Mouse (Mus musculus): ENCODE data around the gene Krtap5-4. TPM values are rescaled to one million over a fixed set of nuclear protein-coding genes. Genes with fewer than 3 reads are reported as not detected.
"Not testable (repeated sequence)": the region's sequence is repeated elsewhere in the genome, so short reads cannot be mapped to it uniquely, and the experiment has no call there.

The Krtap5-4 gene
- polyA plus RNA-seq (2014; fragmentation: Nextera tagmentation; extraction: Ambion mirVana): 0.19 TPM in 1 of 2 replicates, not detected in the other

DNA sequence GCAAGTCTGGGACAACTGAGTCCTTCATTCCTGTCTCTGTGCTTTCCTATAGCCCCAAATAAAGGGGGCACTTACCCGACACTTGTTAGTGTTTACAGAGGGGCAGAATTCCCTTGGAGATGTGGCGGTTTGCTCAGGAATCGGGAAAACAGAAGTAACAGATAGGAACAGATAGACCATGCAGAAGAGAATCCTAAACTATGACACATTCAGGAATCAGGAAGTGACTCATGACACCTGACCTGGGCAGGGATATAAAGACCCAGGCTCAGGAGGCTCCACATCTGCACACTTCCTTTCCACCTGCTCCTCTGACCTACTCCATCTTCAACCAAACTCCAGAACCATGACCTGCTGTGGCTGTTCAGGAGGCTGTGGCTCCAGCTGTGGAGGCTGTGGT is at the start of gene Krtap5-4:
Gene Krtap5-4 (plus strand): TSS at position 301 of the 400 bp plus-strand sequence.
- H3K9me3 ChIP-seq (ENCODE audit: control insufficient read depth, low read length): no peaks in the 10 kb centered on the region
- no peak within 1 kb of the TSS for H3K4me2 ChIP-seq (ENCODE audit: low read length)
- no peak within 1 kb of the TSS for H3K4me3 ChIP-seq (ENCODE audit: control insufficient read depth in 1 of 2, insufficient read depth in 1 of 2, low read depth in 1 of 2, low read length in 2 of 2)
- H3K9ac ChIP-seq (ENCODE audit: low read length): no peak within 1 kb of the TSS
- H3K27me3 ChIP-seq (ENCODE audit: control insufficient read depth, insufficient read depth, low read length): no peaks in the 10 kb centered on the region
- H3K4me1 ChIP-seq (ENCODE audit: control insufficient read depth in 2 of 2, insufficient read depth in 2 of 2, low read length in 2 of 2): no peaks in the 10 kb centered on the region
- ATAC-seq (ENCODE audit: insufficient number of reproducible peaks, insufficient read depth, low FRiP score, low read depth): no peak
- no peaks in the 10 kb centered on the region for H3K36me3 ChIP-seq (ENCODE audit: control insufficient read depth, insufficient read depth, low read length)
- 40% methylated on average over 3 of the region's 3 CpGs for WGBS
- no peak within 1 kb of the TSS for H3K27ac ChIP-seq (replicated peaks in 1 of 2; ENCODE audit: control insufficient read depth in 1 of 2, insufficient read depth in 1 of 2, low read depth in 2 of 2, low read length in 2 of 2)

DNA sequence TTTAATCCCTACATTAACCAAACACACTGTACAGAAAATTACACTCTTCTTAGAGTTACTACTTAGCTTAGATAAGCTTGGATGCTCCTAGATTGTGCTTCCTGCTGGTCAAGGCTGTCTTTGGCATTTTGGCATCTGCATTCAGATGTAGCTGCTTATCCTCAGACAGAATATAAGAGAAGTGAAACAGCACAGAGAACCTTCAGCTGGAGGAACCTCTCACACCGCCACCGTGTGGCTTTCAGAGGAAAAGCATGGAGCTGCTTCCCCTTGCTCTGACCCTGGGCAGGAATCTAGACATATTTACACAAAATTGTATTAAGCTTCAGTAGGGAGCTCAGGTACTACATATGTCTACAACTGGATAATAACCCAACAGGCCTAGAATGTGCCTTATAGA is 47.8 kb upstream of the Krtap5-4 start:
- ATAC-seq (ENCODE audit: insufficient number of reproducible peaks, insufficient read depth, low FRiP score, low read depth): no peak
- WGBS: 0% methylated on average over 2 of the region's 2 CpGs
- Histone ChIP-seq H3K4me2 (ENCODE audit: low read length) (no peak overlapping the region), H3K9me3 (ENCODE audit: control insufficient read depth, low read length) (no peaks in the 10 kb centered on the region), H3K4me1 (ENCODE audit: control insufficient read depth in 2 of 2, insufficient read depth in 2 of 2, low read length in 2 of 2) (no peaks in the 10 kb centered on the region), H3K27ac (replicated peaks in 1 of 2; ENCODE audit: control insufficient read depth in 1 of 2, insufficient read depth in 1 of 2, low read depth in 2 of 2, low read length in 2 of 2) (no peak overlapping the region), H3K4me3 (ENCODE audit: control insufficient read depth in 1 of 2, insufficient read depth in 1 of 2, low read depth in 1 of 2, low read length in 2 of 2) (no peak overlapping the region), H3K9ac (ENCODE audit: low read length) (no peak overlapping the region), H3K27me3 (ENCODE audit: control insufficient read depth, insufficient read depth, low read length) (no peaks in the 10 kb centered on the region), H3K36me3 (ENCODE audit: control insufficient read depth, insufficient read depth, low read length) (no peaks in the 10 kb centered on the region)

DNA sequence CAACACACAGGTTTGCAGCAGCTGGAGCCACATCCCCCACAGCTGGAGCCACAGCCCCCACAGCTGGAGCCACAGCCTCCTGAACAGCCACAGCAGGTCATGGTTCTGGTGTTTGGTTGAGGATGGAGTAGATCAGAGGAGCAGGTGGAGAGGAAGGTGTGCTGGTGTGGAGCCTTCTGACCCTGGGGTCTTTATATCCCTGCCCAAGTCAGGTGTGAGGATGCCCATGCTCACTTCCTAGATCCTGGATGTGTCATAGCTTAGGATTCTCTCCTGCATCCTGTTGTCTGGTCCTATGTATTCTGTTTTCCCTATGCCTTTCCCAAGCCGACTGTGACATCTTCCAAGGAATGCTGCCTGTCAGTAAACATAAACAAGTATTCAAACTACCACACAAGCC is 45.1 kb upstream of the Krtap5-4 start, which contains the start of gene Gm2431:
Gene Gm2431 (minus strand): TSS at position 101 of the 400 bp plus-strand sequence.
- not testable (repeated sequence) for H3K36me3 ChIP-seq (ENCODE audit: control insufficient read depth, insufficient read depth, low read length); ATAC-seq (ENCODE audit: insufficient number of reproducible peaks, insufficient read depth, low FRiP score, low read depth); H3K4me1 ChIP-seq (ENCODE audit: control insufficient read depth in 2 of 2, insufficient read depth in 2 of 2, low read length in 2 of 2); H3K27me3 ChIP-seq (ENCODE audit: control insufficient read depth, insufficient read depth, low read length); H3K27ac ChIP-seq (replicated peaks in 1 of 2; ENCODE audit: control insufficient read depth in 1 of 2, insufficient read depth in 1 of 2, low read depth in 2 of 2, low read length in 2 of 2); H3K4me3 ChIP-seq (ENCODE audit: control insufficient read depth in 1 of 2, insufficient read depth in 1 of 2, low read depth in 1 of 2, low read length in 2 of 2); H3K9ac ChIP-seq (ENCODE audit: low read length); H3K9me3 ChIP-seq (ENCODE audit: control insufficient read depth, low read length); H3K4me2 ChIP-seq (ENCODE audit: low read length)
- 38% methylated on average over 1 of the region's 1 CpGs for WGBS

DNA sequence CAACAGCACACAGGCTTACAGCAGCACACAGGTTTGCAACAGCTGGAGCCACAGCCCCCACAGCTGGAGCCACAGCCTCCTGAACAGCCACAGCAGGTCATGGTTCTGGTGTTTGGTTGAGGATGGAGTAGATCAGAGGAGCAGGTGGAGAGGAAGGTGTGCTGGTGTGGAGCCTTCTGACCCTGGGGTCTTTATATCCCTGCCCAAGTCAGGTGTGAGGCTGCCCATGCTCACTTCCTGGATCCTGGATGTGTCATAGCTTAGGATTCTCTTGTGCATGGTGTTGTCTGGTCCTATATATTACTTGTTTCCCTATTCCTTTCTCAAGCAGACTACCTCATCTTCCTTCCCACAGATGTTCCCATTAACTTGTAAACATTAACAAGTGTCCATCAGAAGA is 29.1 kb upstream of the Krtap5-4 start, which contains the start of gene Gm4559:
Gene Gm4559 (minus strand): TSS at position 101 of the 400 bp plus-strand sequence.
- ATAC-seq (ENCODE audit: insufficient number of reproducible peaks, insufficient read depth, low FRiP score, low read depth); H3K9me3 ChIP-seq (ENCODE audit: control insufficient read depth, low read length); H3K27me3 ChIP-seq (ENCODE audit: control insufficient read depth, insufficient read depth, low read length); H3K9ac ChIP-seq (ENCODE audit: low read length); H3K4me3 ChIP-seq (ENCODE audit: control insufficient read depth in 1 of 2, insufficient read depth in 1 of 2, low read depth in 1 of 2, low read length in 2 of 2); H3K4me1 ChIP-seq (ENCODE audit: control insufficient read depth in 2 of 2, insufficient read depth in 2 of 2, low read length in 2 of 2); H3K36me3 ChIP-seq (ENCODE audit: control insufficient read depth, insufficient read depth, low read length); H3K27ac ChIP-seq (replicated peaks in 1 of 2; ENCODE audit: control insufficient read depth in 1 of 2, insufficient read depth in 1 of 2, low read depth in 2 of 2, low read length in 2 of 2); H3K4me2 ChIP-seq (ENCODE audit: low read length): not testable (repeated sequence)

DNA sequence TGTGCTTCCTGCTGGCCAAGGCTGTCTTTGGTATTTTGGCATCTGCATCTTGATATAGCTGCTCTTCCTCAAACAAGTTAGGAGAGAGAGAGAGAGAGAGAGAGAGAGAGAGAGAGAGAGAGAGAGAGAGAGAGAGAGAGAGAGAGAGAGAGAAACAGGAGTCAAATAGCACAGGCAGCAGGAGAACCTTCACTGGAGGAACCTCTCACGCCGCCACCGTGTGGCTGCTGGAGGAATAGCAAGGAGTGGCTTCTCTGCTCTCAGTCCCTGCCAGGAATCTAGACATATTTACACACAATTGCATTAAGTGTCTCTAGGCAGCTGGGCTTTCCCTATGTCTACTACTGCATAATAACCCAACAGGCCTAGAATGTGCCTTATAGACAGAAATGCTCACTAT is 25.2 kb upstream of the Krtap5-4 start:
- not testable (repeated sequence) for ATAC-seq (ENCODE audit: insufficient number of reproducible peaks, insufficient read depth, low FRiP score, low read depth)
- 0% methylated on average over 3 of the region's 3 CpGs for WGBS

DNA sequence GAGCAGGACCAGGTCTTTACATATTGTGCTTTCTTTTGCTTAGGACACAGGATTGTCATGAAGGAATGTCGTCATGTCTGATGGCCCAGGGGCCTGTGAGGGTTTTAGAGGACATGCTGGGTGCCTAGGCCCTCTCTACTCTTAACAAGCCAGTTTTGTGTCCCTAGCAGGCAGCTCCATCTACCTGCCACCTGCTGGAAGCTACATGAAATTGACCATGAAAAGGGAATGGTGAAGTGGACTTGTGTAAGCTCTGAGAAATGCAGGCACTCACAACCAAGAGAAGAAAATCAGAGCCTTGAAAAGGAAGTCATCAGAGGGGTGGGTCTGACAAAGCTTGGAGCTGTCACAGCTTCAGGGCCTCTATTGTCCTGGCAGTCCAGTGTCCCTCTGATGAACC is 24.1 kb upstream of the Krtap5-4 start:
- not testable (repeated sequence) for H3K36me3 ChIP-seq (ENCODE audit: control insufficient read depth, insufficient read depth, low read length); H3K4me2 ChIP-seq (ENCODE audit: low read length); H3K9ac ChIP-seq (ENCODE audit: low read length); H3K27ac ChIP-seq (replicated peaks in 1 of 2; ENCODE audit: control insufficient read depth in 1 of 2, insufficient read depth in 1 of 2, low read depth in 2 of 2, low read length in 2 of 2); H3K4me3 ChIP-seq (ENCODE audit: control insufficient read depth in 1 of 2, insufficient read depth in 1 of 2, low read depth in 1 of 2, low read length in 2 of 2); H3K27me3 ChIP-seq (ENCODE audit: control insufficient read depth, insufficient read depth, low read length); H3K4me1 ChIP-seq (ENCODE audit: control insufficient read depth in 2 of 2, insufficient read depth in 2 of 2, low read length in 2 of 2); ATAC-seq (ENCODE audit: insufficient number of reproducible peaks, insufficient read depth, low FRiP score, low read depth); H3K9me3 ChIP-seq (ENCODE audit: control insufficient read depth, low read length)
- WGBS: 71% methylated on average over 1 of the region's 1 CpGs

More for the DNA sequence above, 25.2 kb upstream of the Krtap5-4 start:
- not testable (repeated sequence) for H3K9me3 ChIP-seq (ENCODE audit: control insufficient read depth, low read length); H3K9ac ChIP-seq (ENCODE audit: low read length); H3K27ac ChIP-seq (replicated peaks in 1 of 2; ENCODE audit: control insufficient read depth in 1 of 2, insufficient read depth in 1 of 2, low read depth in 2 of 2, low read length in 2 of 2); H3K4me3 ChIP-seq (ENCODE audit: control insufficient read depth in 1 of 2, insufficient read depth in 1 of 2, low read depth in 1 of 2, low read length in 2 of 2); H3K4me2 ChIP-seq (ENCODE audit: low read length); H3K27me3 ChIP-seq (ENCODE audit: control insufficient read depth, insufficient read depth, low read length); H3K36me3 ChIP-seq (ENCODE audit: control insufficient read depth, insufficient read depth, low read length)
- peaks cover 4 to 12% of the 10 kb centered on the region in 2 experiments for H3K4me1 ChIP-seq (ENCODE audit: control insufficient read depth in 2 of 2, insufficient read depth in 2 of 2, low read length in 2 of 2)

DNA sequence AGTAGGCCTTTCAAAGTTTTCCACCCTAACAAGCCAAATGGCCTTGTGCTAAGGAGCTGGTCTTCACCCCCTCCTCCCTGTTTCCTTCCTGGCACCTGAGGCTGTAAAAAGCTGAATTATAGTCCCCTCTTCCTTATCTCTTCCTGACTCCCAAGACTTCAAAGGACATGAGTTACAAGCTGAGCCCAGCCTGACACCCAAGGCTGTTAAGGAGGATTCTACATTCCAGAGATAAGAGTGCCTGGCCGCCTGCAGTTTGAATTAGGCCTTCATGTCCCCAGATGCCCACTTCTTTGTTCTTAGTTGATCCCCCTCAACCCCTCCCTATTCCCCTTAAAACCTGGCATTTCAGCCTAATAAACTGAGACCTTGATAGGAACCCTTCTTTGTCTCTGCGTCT is 20.5 kb upstream of the Krtap5-4 start:
- H3K4me2 ChIP-seq (ENCODE audit: low read length); ATAC-seq (ENCODE audit: insufficient number of reproducible peaks, insufficient read depth, low FRiP score, low read depth); H3K4me1 ChIP-seq (ENCODE audit: control insufficient read depth in 2 of 2, insufficient read depth in 2 of 2, low read length in 2 of 2); H3K9me3 ChIP-seq (ENCODE audit: control insufficient read depth, low read length); H3K4me3 ChIP-seq (ENCODE audit: control insufficient read depth in 1 of 2, insufficient read depth in 1 of 2, low read depth in 1 of 2, low read length in 2 of 2); H3K9ac ChIP-seq (ENCODE audit: low read length); H3K27me3 ChIP-seq (ENCODE audit: control insufficient read depth, insufficient read depth, low read length); H3K27ac ChIP-seq (replicated peaks in 1 of 2; ENCODE audit: control insufficient read depth in 1 of 2, insufficient read depth in 1 of 2, low read depth in 2 of 2, low read length in 2 of 2); H3K36me3 ChIP-seq (ENCODE audit: control insufficient read depth, insufficient read depth, low read length): not testable (repeated sequence)
- WGBS: 14% methylated on average over 2 of the region's 2 CpGs

DNA sequence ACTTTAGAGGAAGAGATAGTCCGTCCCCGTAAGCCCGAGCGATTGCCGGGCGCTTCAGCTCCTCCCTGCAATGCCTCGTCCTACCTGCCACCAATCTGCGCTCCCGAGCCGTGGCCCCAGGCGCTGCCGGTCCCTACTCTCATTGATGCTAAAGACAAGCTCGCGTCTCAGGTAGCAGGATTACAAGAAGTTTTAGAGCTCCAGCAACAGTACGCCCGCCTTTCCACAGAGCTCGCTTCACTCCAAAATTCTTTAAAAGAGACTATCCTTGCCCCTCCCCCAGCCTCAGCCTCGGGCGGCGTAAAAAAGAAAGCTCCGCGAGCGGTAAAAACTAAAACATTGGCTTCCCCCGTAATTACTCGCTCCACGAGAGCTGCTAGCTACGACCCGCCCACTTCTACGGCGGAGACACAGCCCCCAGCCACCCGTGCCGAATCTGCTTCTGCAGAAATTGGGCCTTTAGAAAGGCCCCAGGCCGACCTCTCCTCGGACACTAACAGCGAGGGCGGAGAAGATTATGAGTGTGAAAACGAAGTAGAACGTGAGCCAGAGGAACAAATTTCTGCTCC is 19.2 kb upstream of the Krtap5-4 start:
- ATAC-seq (ENCODE audit: insufficient number of reproducible peaks, insufficient read depth, low FRiP score, low read depth): peak; percentile 52; the same call in 1 of the 2 replicates
- H3K4me2 ChIP-seq (ENCODE audit: low read length): peak overlapping the region; percentile 95

More for the DNA sequence above, 19.2 kb upstream of the Krtap5-4 start:
- Histone ChIP-seq H3K27ac (replicated peaks in 1 of 2; ENCODE audit: control insufficient read depth in 1 of 2, insufficient read depth in 1 of 2, low read depth in 2 of 2, low read length in 2 of 2) (peak overlapping the region; percentile 90 to 91), H3K36me3 (ENCODE audit: control insufficient read depth, insufficient read depth, low read length) (no peaks in the 10 kb centered on the region), H3K27me3 (ENCODE audit: control insufficient read depth, insufficient read depth, low read length) (no peaks in the 10 kb centered on the region), H3K9me3 (ENCODE audit: control insufficient read depth, low read length) (no peaks in the 10 kb centered on the region), H3K4me3 (ENCODE audit: control insufficient read depth in 1 of 2, insufficient read depth in 1 of 2, low read depth in 1 of 2, low read length in 2 of 2) (peak overlapping the region; percentile 45 to 58), H3K9ac (ENCODE audit: low read length) (peak overlapping the region; percentile 89), H3K4me1 (ENCODE audit: control insufficient read depth in 2 of 2, insufficient read depth in 2 of 2, low read length in 2 of 2) (peaks cover 7% of the 10 kb centered on the region in 2 experiments)
- under 1% methylated on average over 38 of the region's 38 CpGs for whole genome bisulfite sequencing

Measured in heart, embryonic 14.5 days (tissue).